Mouse (Mus musculus) testis, adult 2 months (tissue): ENCODE measurements around the gene Sidt1. TPM values are rescaled to one million over a fixed set of nuclear protein-coding genes. Genes with fewer than 3 reads are reported as not detected.

Experiments used
- H3K27ac ChIP-seq: fragments of 200-500 bp; 2 replicates; pipeline ENCODE4 v1.5.1; 2012; ENCODE audit warnings: low read depth, low read length; ENCODE audit not compliant: control insufficient read depth, insufficient read depth
- H3K27me3 ChIP-seq: fragments of 200-500 bp; 2 replicates; pipeline ENCODE4 v1.6.1; 2012; ENCODE audit warnings: mild to moderate bottlenecking, low read length, moderate library complexity; ENCODE audit not compliant: control insufficient read depth, insufficient read depth
- H3K36me3 ChIP-seq: fragments of 200-500 bp; 2 replicates; pipeline ENCODE4 v1.6.1; 2012; ENCODE audit warnings: mild to moderate bottlenecking, low read length; ENCODE audit not compliant: control insufficient read depth, insufficient read depth
- H3K4me1 ChIP-seq: fragments of 200-500 bp; 2 replicates; pipeline ENCODE4 v1.6.1; 2012; ENCODE audit warnings: low read length; ENCODE audit not compliant: control insufficient read depth, insufficient read depth
- H3K4me3 ChIP-seq: fragments of 200-500 bp; 2 replicates; pipeline ENCODE4 v1.5.1; 2012; ENCODE audit warnings: low read depth, mild to moderate bottlenecking, low read length, moderate library complexity, mixed read lengths; ENCODE audit not compliant: control insufficient read depth
- CTCF ChIP-seq: fragments of 200-500 bp; IDR thresholded peaks from 2 replicates; pipeline ENCODE4 v1.5.1; 2012; ENCODE audit warnings: low read depth, mild to moderate bottlenecking, inconsistent platforms, low read length, moderate library complexity; ENCODE audit not compliant: control insufficient read depth, insufficient read depth, insufficient replicate concordance
- POLR2A ChIP-seq: fragments of 200-500 bp; IDR thresholded peaks from 2 replicates; pipeline ENCODE4 v1.6.1; 2012; ENCODE audit warnings: low read depth, mild to moderate bottlenecking, inconsistent platforms, low read length, moderate library complexity; ENCODE audit not compliant: control insufficient read depth
- polyA plus RNA-seq: library from polyadenylated mRNA; depleted of rRNA; stranded (reverse); fragments of >200 nt; gene quantifications from 2 replicates; pipeline ENCODE4 v1.2.3, GENCODE M21; 2012; rRNA removed

Gene Sidt1
- polyA plus RNA-seq = 0.15 and 0.32 TPM in 2 replicates

- H3K27ac ChIP-seq = no peak within 1 kb of the TSS
- H3K27me3 ChIP-seq = no peaks in the 10 kb centered on the region
- H3K36me3 ChIP-seq = no peaks in the 10 kb centered on the region
- H3K4me1 ChIP-seq = peaks cover 6% of the 10 kb centered on the region
- H3K4me3 ChIP-seq = peak within 1 kb of the TSS; percentile 61
- TF ChIP-seq CTCF (no peak), POLR2A (no peak)
Measured at GRCm38 (mm10) chr16:44332861-44333284, at the start of gene Sidt1. Gene Sidt1 (minus strand): TSS chr16:44333196.

DNA sequence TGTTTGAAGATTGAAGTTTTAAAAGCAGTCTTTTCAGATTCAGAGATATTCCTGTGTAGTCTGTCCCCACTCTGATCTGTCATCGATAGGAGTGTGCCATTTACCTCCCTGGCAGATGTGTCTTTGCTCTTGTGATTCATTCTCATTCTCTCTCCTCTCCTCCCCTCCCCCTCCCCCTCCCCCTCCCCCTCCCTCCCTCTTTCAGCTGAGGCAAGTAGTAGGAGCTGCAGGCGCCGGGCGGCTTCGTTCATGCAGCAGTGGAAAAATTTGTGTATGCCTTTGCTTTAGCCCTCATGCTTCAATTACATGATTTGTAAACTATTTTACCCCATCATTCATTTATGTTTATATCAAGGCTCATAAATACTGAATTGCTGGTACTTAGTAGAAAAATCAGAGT lies 48.6 kb upstream of the Sidt1 start:
- TF ChIP-seq CTCF (no peak), POLR2A (no peak)
- H3K36me3 ChIP-seq = peaks cover 6% of the 10 kb centered on the region

DNA sequence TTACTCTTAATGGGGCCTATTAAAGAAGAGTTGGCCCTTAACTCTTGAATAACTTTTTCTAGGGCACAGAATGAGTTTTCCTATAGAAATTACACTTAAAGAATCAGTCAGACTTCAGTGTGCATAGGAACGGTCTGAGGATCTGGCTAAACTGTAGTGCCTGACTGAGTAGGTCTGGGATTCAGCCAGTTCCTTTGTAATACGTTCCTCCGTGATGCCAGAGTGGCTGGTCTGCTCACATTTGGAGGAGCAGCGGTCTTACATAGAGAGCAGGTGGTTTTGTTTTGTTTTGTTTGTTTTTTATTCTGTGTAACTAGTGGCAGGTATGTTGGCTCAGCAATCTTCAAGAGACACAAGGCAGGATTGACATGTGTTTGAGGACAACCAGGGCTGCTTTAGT lies 47.0 kb upstream of the Sidt1 start:
- peaks cover 6% of the 10 kb centered on the region for H3K36me3 ChIP-seq

More for the DNA sequence above, 48.6 kb upstream of the Sidt1 start:
- Histone ChIP-seq H3K27me3 (no peaks in the 10 kb centered on the region), H3K4me1 (no peaks in the 10 kb centered on the region), H3K4me3 (no peak overlapping the region), H3K27ac (no peak overlapping the region)

DNA sequence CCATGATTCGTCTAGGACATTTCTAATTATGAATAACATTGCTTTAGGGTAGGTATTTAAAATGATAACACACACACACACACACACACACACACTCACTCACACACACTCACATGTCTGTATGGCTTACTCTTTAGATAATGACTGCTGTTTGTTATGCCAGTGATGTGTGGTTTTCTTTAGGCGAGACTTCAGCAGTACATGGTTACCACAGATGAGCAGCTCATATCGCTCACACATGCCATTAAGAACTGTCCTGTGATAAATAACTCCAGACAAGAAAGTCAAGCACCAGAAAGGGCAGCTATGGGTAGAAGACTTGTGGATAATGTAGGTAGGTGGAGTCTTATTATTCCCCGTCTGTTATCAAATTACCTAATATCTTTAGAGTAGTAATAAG lies 42.5 kb upstream of the Sidt1 start:
- Histone ChIP-seq H3K4me1 (no peaks in the 10 kb centered on the region), H3K36me3 (peaks cover 9% of the 10 kb centered on the region), H3K27ac (no peak overlapping the region), H3K4me3 (no peak overlapping the region), H3K27me3 (no peaks in the 10 kb centered on the region)
- no peak for TF ChIP-seq CTCF
- TF ChIP-seq POLR2A = no peak

More for the DNA sequence above, 47.0 kb upstream of the Sidt1 start:
- TF ChIP-seq CTCF (no peak), POLR2A (no peak)
- Histone ChIP-seq H3K27ac (no peak overlapping the region), H3K27me3 (no peaks in the 10 kb centered on the region), H3K4me1 (no peaks in the 10 kb centered on the region), H3K4me3 (no peak overlapping the region)

DNA sequence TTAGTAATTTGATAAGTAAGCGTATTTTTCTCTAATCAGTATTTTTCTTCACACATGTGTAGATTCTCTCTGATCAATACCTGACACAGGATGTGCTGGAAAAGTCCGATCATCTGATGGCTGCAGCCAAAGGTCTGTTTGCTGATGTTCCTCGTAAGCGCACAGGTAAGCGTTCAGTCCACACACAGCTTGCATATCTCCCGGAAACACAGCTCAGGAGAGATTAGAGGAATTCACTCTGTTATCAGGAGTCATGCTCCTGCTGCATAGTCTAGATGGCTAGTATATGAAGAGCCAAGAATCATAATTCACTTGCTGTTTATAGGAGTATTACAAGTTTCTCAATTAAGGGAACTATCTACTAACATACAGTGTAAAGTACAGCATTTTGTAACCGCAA lies 32.5 kb upstream of the Sidt1 start:
- no peak overlapping the region for H3K27ac ChIP-seq
- no peak overlapping the region for H3K4me3 ChIP-seq
- no peaks in the 10 kb centered on the region for H3K27me3 ChIP-seq
- no peaks in the 10 kb centered on the region; the same call in 1 of the 2 replicates for H3K36me3 ChIP-seq
- TF ChIP-seq POLR2A (no peak), CTCF (no peak)
- no peaks in the 10 kb centered on the region for H3K4me1 ChIP-seq

GRCm38 (mm10) chr16:44361921-44362890 lies 29.2 kb upstream of the Sidt1 start:
- Histone ChIP-seq H3K27me3 (no peaks in the 10 kb centered on the region), H3K4me3 (no peak overlapping the region), H3K36me3 (no peaks in the 10 kb centered on the region), H3K4me1 (no peaks in the 10 kb centered on the region), H3K27ac (no peak overlapping the region)
- TF ChIP-seq CTCF (no peak), POLR2A (no peak)

GRCm38 (mm10) chr16:44357571-44358268 lies 24.7 kb upstream of the Sidt1 start:
- TF ChIP-seq CTCF (no peak), POLR2A (no peak)
- Histone ChIP-seq H3K27me3 (no peaks in the 10 kb centered on the region), H3K36me3 (no peaks in the 10 kb centered on the region), H3K4me3 (no peak overlapping the region), H3K4me1 (no peaks in the 10 kb centered on the region), H3K27ac (no peak overlapping the region)
